Mouse (Mus musculus) stomach, postnatal 0 days (tissue): ENCODE data around the gene Ppp1r9a.

ENCODE experiments used
- CTCF ChIP-seq: IDR thresholded peaks from 2 replicates; pipeline ENCODE4 v1.5.1; 2016; ENCODE audit warnings: antibody characterized with exemption, low read depth, mild to moderate bottlenecking, moderate library complexity
- EP300 ChIP-seq: optimal IDR thresholded peaks from 2 replicates; pipeline ENCODE3; 2016; ENCODE audit warnings: antibody characterized with exemption

DNA sequence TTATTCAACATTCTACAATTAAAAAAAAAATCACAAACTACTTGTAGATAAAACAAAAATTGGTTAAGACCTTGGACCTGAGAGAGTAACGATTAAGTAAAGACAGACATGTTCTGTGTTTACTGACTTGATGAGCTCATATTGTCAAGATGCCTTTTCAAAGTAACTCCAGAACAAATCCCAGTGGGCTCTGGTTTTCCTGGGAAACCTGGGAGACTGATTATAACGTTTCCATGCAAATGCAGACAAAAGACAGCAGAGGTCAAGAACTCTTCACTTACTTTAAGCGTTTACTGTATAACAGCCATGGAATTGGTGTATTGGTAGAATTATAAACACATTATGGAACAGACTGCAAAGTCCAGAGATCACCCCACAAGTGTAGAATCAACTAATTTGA, 172.0 kb downstream of the Ppp1r9a start:
- TF ChIP-seq CTCF: no peak
- no peak for TF ChIP-seq EP300
